Mouse (Mus musculus) C2C12 (cell line): ENCODE measurements around the gene Kng1. TPM values are rescaled to one million over a fixed set of nuclear protein-coding genes. Genes with fewer than 3 reads are reported as not detected.
"Not testable (repeated sequence)": the region's sequence is repeated elsewhere in the genome, so short reads cannot be mapped to it uniquely, and the experiment has no call there.

Source experiments
- H3K27me3 ChIP-seq: one replicate; pipeline ENCODE4 v1.6.1; 2011; ENCODE audit not compliant: control insufficient read depth, insufficient read depth, insufficient read length
- H3K36me3 ChIP-seq: one replicate; pipeline ENCODE4 v1.6.1; 2011; ENCODE audit not compliant: control insufficient read depth, insufficient read depth
- H3K4me3 ChIP-seq: one replicate; pipeline ENCODE4 v1.5.1; 2011; ENCODE audit warnings: mild to moderate bottlenecking, control low read depth; ENCODE audit not compliant: poor library complexity, insufficient read depth, severe bottlenecking
- H3K79me2 ChIP-seq: one replicate; pipeline ENCODE4 v1.6.1; 2011; ENCODE audit not compliant: control insufficient read depth, insufficient read depth
- H3K79me3 ChIP-seq: one replicate; pipeline ENCODE4 v1.6.1; 2011; ENCODE audit warnings: low read depth, control low read depth
- H3ac ChIP-seq: one replicate; pipeline ENCODE3; 2011; ENCODE audit warnings: low read depth; ENCODE audit not compliant: control insufficient read depth, insufficient read length
- CEBPB ChIP-seq: IDR thresholded peaks from one replicate; pipeline ENCODE4 v1.6.1; 2011; ENCODE audit warnings: low read depth, mild to moderate bottlenecking, control low read depth, moderate library complexity
- CTCF ChIP-seq: IDR thresholded peaks from one replicate; pipeline ENCODE4 v1.5.1; 2011; ENCODE audit not compliant: control insufficient read depth, insufficient read depth, insufficient read length
- FOSL1 ChIP-seq: IDR thresholded peaks from one replicate; pipeline ENCODE4 v1.8.0; 2011; ENCODE audit warnings: mild to moderate bottlenecking, low read length; ENCODE audit not compliant: poor library complexity, insufficient read depth, severe bottlenecking
- MAX ChIP-seq: IDR thresholded peaks from one replicate; pipeline ENCODE4 v1.6.1; 2011; ENCODE audit warnings: mild to moderate bottlenecking, control low read depth
- MYOD1 ChIP-seq: IDR thresholded peaks from one replicate; pipeline ENCODE4 v1.6.1; 2011; ENCODE audit warnings: low read depth; ENCODE audit not compliant: control insufficient read depth, insufficient read length
- MYOG ChIP-seq: IDR thresholded peaks from one replicate; pipeline ENCODE4 v1.6.1; 2011; ENCODE audit not compliant: control insufficient read depth, insufficient read length; ENCODE audit errors: extremely low read depth
- USF1 ChIP-seq: IDR thresholded peaks from one replicate; pipeline ENCODE4 v1.6.1; 2011; ENCODE audit warnings: low read depth, mild to moderate bottlenecking, control low read depth, moderate library complexity
- long read RNA-seq, 2 experiments: library from polyadenylated mRNA; unstranded; transcript quantifications; one replicate each; pipeline ENCODE4 v2.0.0; 2019 to 2020
- polyA plus RNA-seq: library from polyadenylated mRNA; unstranded; fragments of >200 nt; fragmentation: generic; extraction: Trizol; gene quantifications from one replicate; pipeline ENCODE4 v1.2.1, GENCODE M21; 2012; ENCODE audit warnings: missing spikeins

The Kng1 gene
- polyA plus RNA-seq: not detected
- long read RNA-seq, experiment 1: 0 reads
- long read RNA-seq, experiment 2: 0 reads

- H3K4me3 ChIP-seq, H3K79me2 ChIP-seq, H3K79me3 ChIP-seq, H3K27me3 ChIP-seq, H3ac ChIP-seq, H3K36me3 ChIP-seq: not testable (repeated sequence)
Observed at GRCm38 (mm10) chr16:23057668-23058447, at the start of gene Kng1. Gene Kng1 (plus strand): TSS chr16:23057865.

GRCm38 (mm10) chr16:23013786-23014185, 43.9 kb upstream of the Kng1 start:
- H3ac ChIP-seq, H3K79me3 ChIP-seq, H3K36me3 ChIP-seq, H3K4me3 ChIP-seq, H3K79me2 ChIP-seq, H3K27me3 ChIP-seq: not testable (repeated sequence)

- H3ac ChIP-seq, H3K36me3 ChIP-seq, H3K4me3 ChIP-seq, H3K79me3 ChIP-seq, H3K79me2 ChIP-seq, H3K27me3 ChIP-seq: not testable (repeated sequence)
Observed at GRCm38 (mm10) chr16:23014645-23015044, 43.0 kb upstream of the Kng1 start.

GRCm38 (mm10) chr16:23020571-23020970, 37.1 kb upstream of the Kng1 start:
- H3K27me3 ChIP-seq, H3K79me3 ChIP-seq, H3K79me2 ChIP-seq, H3K36me3 ChIP-seq, H3K4me3 ChIP-seq, H3ac ChIP-seq: not testable (repeated sequence)

GRCm38 (mm10) chr16:23025111-23025510, 32.6 kb upstream of the Kng1 start:
- Histone ChIP-seq H3K79me3 (no peaks in the 10 kb centered on the region), H3K27me3 (no peaks in the 10 kb centered on the region), H3K79me2 (no peaks in the 10 kb centered on the region), H3K4me3 (no peak overlapping the region), H3ac (no peak overlapping the region), H3K36me3 (no peaks in the 10 kb centered on the region)
- TF ChIP-seq MYOG (no peak), FOSL1 (no peak), USF1 (no peak), CTCF (no peak), MYOD1 (no peak), CEBPB (no peak), MAX (no peak)

GRCm38 (mm10) chr16:23026582-23026981, 31.1 kb upstream of the Kng1 start:
- H3K79me3 ChIP-seq: no peaks in the 10 kb centered on the region
- H3K4me3 ChIP-seq: no peak overlapping the region
- no peaks in the 10 kb centered on the region for H3K79me2 ChIP-seq
- H3K36me3 ChIP-seq: no peaks in the 10 kb centered on the region
- no peaks in the 10 kb centered on the region for H3K27me3 ChIP-seq
- no peak overlapping the region for H3ac ChIP-seq
- TF ChIP-seq USF1 (no peak), CEBPB (no peak), MYOD1 (no peak), MAX (no peak)

GRCm38 (mm10) chr16:23027341-23027740, 30.3 kb upstream of the Kng1 start:
- H3K27me3 ChIP-seq, H3K79me3 ChIP-seq, H3K36me3 ChIP-seq, H3K4me3 ChIP-seq, H3ac ChIP-seq, H3K79me2 ChIP-seq: not testable (repeated sequence)

- H3ac ChIP-seq, H3K36me3 ChIP-seq, H3K79me2 ChIP-seq, H3K79me3 ChIP-seq, H3K27me3 ChIP-seq, H3K4me3 ChIP-seq: not testable (repeated sequence)
Observed at GRCm38 (mm10) chr16:23028966-23029600, 28.6 kb upstream of the Kng1 start, which contains the start of gene Kng2. Gene Kng2 (minus strand): TSS chr16:23029482.
